Mouse (Mus musculus) kidney, adult 2 months (tissue): ENCODE measurements around the gene Arhgap10.

Source experiments
- CTCF ChIP-seq: fragments of 200-500 bp; conservative IDR thresholded peaks from 2 replicates; pipeline ENCODE4 v1.5.1; 2011; ENCODE audit warnings: low read depth, mild to moderate bottlenecking, control low read depth, low read length, moderate library complexity, mixed read lengths; ENCODE audit not compliant: insufficient read depth, insufficient read length
- POLR2A ChIP-seq: fragments of 200-500 bp; IDR thresholded peaks from one replicate; pipeline ENCODE4 v1.6.1; 2011; ENCODE audit warnings: low read depth, low read length, control low read depth

- no peak for TF ChIP-seq POLR2A
- no peak for TF ChIP-seq CTCF
Measured at GRCm38 (mm10) chr8:77461392-77461791, 56.4 kb downstream of the Arhgap10 start.
